Mouse (Mus musculus) lung, postnatal 0 days (tissue): ENCODE results near the gene Cd82.

ENCODE experiments used
- CTCF ChIP-seq: IDR thresholded peaks from 2 replicates; pipeline ENCODE4 v1.5.1; 2016; ENCODE audit warnings: antibody characterized with exemption, mild to moderate bottlenecking
- EP300 ChIP-seq: IDR thresholded peaks from 2 replicates; pipeline ENCODE4 v1.6.1; 2016; ENCODE audit warnings: antibody characterized with exemption, mild to moderate bottlenecking, control low read depth

DNA sequence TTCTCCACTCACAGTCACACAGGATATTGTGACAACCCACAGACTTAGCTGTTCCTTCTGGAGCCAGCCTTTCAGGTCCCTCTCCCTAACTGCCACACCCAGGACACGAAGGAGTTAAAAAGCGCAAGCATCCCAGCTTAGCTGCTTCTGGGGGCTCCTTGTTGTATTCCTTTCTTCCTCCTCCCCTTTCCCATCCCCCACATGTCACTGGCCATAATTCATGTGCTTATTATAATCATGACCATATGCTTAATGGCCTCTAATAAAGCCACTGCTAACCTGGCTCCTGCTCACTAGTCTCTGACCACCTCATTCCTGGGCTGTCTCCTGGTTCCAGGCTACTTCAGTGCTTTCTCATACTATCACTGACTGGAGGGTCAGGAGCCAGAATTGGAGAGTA is 27.6 kb upstream of the Cd82 start:
- TF ChIP-seq CTCF (no peak), EP300 (no peak)
